Mouse (Mus musculus) forebrain, embryonic 14.5 days (tissue): ENCODE data around the gene Tepsin. TPM values are rescaled to one million over a fixed set of nuclear protein-coding genes. Genes with fewer than 3 reads are reported as not detected.

Experiments
- ATAC-seq: fragments of 200-750 bp; cut with Nextera tagmentation; 2 replicates; pipeline ENCODE4 v1.8.0; 2017; ENCODE audit warnings: mild to moderate bottlenecking, moderate library complexity
- DNase-seq: peaks from one replicate; pipeline ENCODE4 v3.0.0-alpha.2; 2015; ENCODE audit warnings: low spot score
- H3K27ac ChIP-seq: fragments of 300-500 bp; sonication (generic); 2 replicates; pipeline ENCODE4 v1.5.1; 2014; ENCODE audit warnings: low read depth, mild to moderate bottlenecking, control low read depth, low read length, moderate library complexity
- H3K27me3 ChIP-seq: fragments of 300-500 bp; sonication (generic); replicated peaks from 2 replicates; pipeline ENCODE4 v1.6.1; 2014; ENCODE audit warnings: low read length, control low read depth, mixed read lengths; ENCODE audit not compliant: control insufficient read depth, insufficient read depth
- H3K36me3 ChIP-seq: fragments of 300-500 bp; sonication (generic); 2 replicates; pipeline ENCODE4 v1.6.1; 2014; ENCODE audit warnings: low read length, control low read depth; ENCODE audit not compliant: control insufficient read depth, insufficient read depth
- H3K4me1 ChIP-seq: fragments of 300-500 bp; sonication (generic); 2 replicates; pipeline ENCODE4 v1.6.1; 2014; ENCODE audit warnings: antibody characterized with exemption, low read length, control low read depth; ENCODE audit not compliant: control insufficient read depth, insufficient read depth
- H3K4me2 ChIP-seq: fragments of 300-500 bp; sonication (generic); 2 replicates; pipeline ENCODE4 v1.6.1; 2014; ENCODE audit warnings: mild to moderate bottlenecking, control low read depth, low read length
- H3K4me3 ChIP-seq: fragments of 300-500 bp; sonication (generic); 2 replicates; pipeline ENCODE4 v1.5.1; 2014; ENCODE audit warnings: low read depth, low read length, control low read depth
- H3K9ac ChIP-seq: fragments of 300-500 bp; sonication (generic); 2 replicates; pipeline ENCODE4 v1.6.1; 2014; ENCODE audit warnings: mild to moderate bottlenecking, low read length, control low read depth, moderate library complexity
- H3K9me3 ChIP-seq: fragments of 300-500 bp; sonication (generic); replicated peaks from 2 replicates; pipeline ENCODE4 v1.6.1; 2016; ENCODE audit warnings: low read length, control low read depth, mixed read lengths; ENCODE audit not compliant: control insufficient read depth
- WGBS: fragments of 180-500 bp; shearing (Covaris S2); extraction: QIAGEN DNeasy Blood & Tissue Kit; methylation state at CpG from one replicate; pipeline ENCODE4 v1.1.7; 2014; 5-methylcytosine and 5-hydroxymethylcytosine counted together
- polyA plus RNA-seq: library from polyadenylated mRNA; unstranded; fragments of >200 nt; fragmentation: Nextera tagmentation; extraction: Ambion mirVana; gene quantifications from 2 replicates; pipeline ENCODE4 v1.2.1, GENCODE M21; 2014

Gene Tepsin
- polyA plus RNA-seq, 1 experiment from 2014 or later = 12.4 TPM

- H3K4me3 ChIP-seq = no peak overlapping the region
- H3K4me1 ChIP-seq = no peaks in the 10 kb centered on the region
- ATAC-seq = no peak
- H3K9me3 ChIP-seq = no peaks in the 10 kb centered on the region
- no peak overlapping the region for H3K9ac ChIP-seq
- no peak for DNase-seq
- H3K27me3 ChIP-seq = no peaks in the 10 kb centered on the region
- no peak overlapping the region for H3K27ac ChIP-seq
- WGBS = 76% methylated on average over 12 of the region's 12 CpGs
- no peak overlapping the region for H3K4me2 ChIP-seq
- peaks cover 99% of the 10 kb centered on the region for H3K36me3 ChIP-seq
These were observed 27.5 kb downstream of the Tepsin start for GRCm38 (mm10) chr11:120071065-120071464.

- H3K4me3 ChIP-seq = no peak overlapping the region
- H3K27me3 ChIP-seq = no peaks in the 10 kb centered on the region
- 92% methylated on average over 26 of the region's 27 CpGs for WGBS
- H3K27ac ChIP-seq = no peak overlapping the region
- peaks cover 99% of the 10 kb centered on the region for H3K36me3 ChIP-seq
- ATAC-seq (no peak), DNase-seq (no peak)
- no peak overlapping the region for H3K9ac ChIP-seq
- H3K4me2 ChIP-seq = no peak overlapping the region
- H3K9me3 ChIP-seq = no peaks in the 10 kb centered on the region
- H3K4me1 ChIP-seq = no peaks in the 10 kb centered on the region
These were observed 28.1 kb downstream of the Tepsin start for GRCm38 (mm10) chr11:120070286-120070930.

GRCm38 (mm10) chr11:120069261-120069660 lies 29.3 kb downstream of the Tepsin start:
- Histone ChIP-seq H3K27me3 (no peaks in the 10 kb centered on the region), H3K4me3 (no peak overlapping the region), H3K4me2 (no peak overlapping the region), H3K9ac (no peak overlapping the region), H3K36me3 (peaks cover 97% of the 10 kb centered on the region), H3K4me1 (no peaks in the 10 kb centered on the region), H3K9me3 (no peaks in the 10 kb centered on the region), H3K27ac (no peak overlapping the region)
- 65% methylated on average over 11 of the region's 11 CpGs for WGBS
- DNase-seq (no peak), ATAC-seq (no peak)

GRCm38 (mm10) chr11:120067834-120068233 lies 30.7 kb downstream of the Tepsin start:
- Histone ChIP-seq H3K27me3 (no peaks in the 10 kb centered on the region), H3K36me3 (peaks cover 96% of the 10 kb centered on the region), H3K4me1 (no peaks in the 10 kb centered on the region), H3K9ac (no peak overlapping the region), H3K9me3 (no peaks in the 10 kb centered on the region), H3K27ac (no peak overlapping the region), H3K4me2 (no peak overlapping the region), H3K4me3 (no peak overlapping the region)
- ATAC-seq (no peak), DNase-seq (no peak)
- WGBS = 45% methylated on average over 17 of the region's 17 CpGs

GRCm38 (mm10) chr11:120065291-120065690 lies 33.2 kb downstream of the Tepsin start:
- H3K27me3 ChIP-seq = no peaks in the 10 kb centered on the region
- H3K9ac ChIP-seq = no peak overlapping the region
- 35% methylated on average over 10 of the region's 10 CpGs for WGBS
- no peaks in the 10 kb centered on the region for H3K9me3 ChIP-seq
- no peaks in the 10 kb centered on the region for H3K4me1 ChIP-seq
- H3K4me3 ChIP-seq = no peak overlapping the region
- ATAC-seq = no peak
- DNase-seq = peak; percentile 64
- H3K27ac ChIP-seq = no peak overlapping the region
- no peak overlapping the region for H3K4me2 ChIP-seq
- H3K36me3 ChIP-seq = peaks cover 71% of the 10 kb centered on the region

GRCm38 (mm10) chr11:120064668-120065040 lies 33.9 kb downstream of the Tepsin start:
- H3K4me1 ChIP-seq = no peaks in the 10 kb centered on the region
- no peak for ATAC-seq
- no peak overlapping the region for H3K4me3 ChIP-seq
- H3K27ac ChIP-seq = no peak overlapping the region
- no peak for DNase-seq
- no peaks in the 10 kb centered on the region for H3K9me3 ChIP-seq
- no peak overlapping the region for H3K4me2 ChIP-seq
- H3K9ac ChIP-seq = no peak overlapping the region
- peaks cover 65% of the 10 kb centered on the region for H3K36me3 ChIP-seq
- 90% methylated on average over 11 of the region's 11 CpGs for WGBS
- no peaks in the 10 kb centered on the region for H3K27me3 ChIP-seq

- Histone ChIP-seq H3K27ac (no peak overlapping the region), H3K27me3 (no peaks in the 10 kb centered on the region), H3K36me3 (peaks cover 59% of the 10 kb centered on the region), H3K9me3 (no peaks in the 10 kb centered on the region), H3K4me3 (no peak overlapping the region), H3K9ac (no peak overlapping the region), H3K4me1 (no peaks in the 10 kb centered on the region), H3K4me2 (no peak overlapping the region)
- DNase-seq (no peak), ATAC-seq (no peak)
- 94% methylated on average over 13 of the region's 13 CpGs for WGBS
These were observed 34.4 kb downstream of the Tepsin start for GRCm38 (mm10) chr11:120064006-120064667.

- no peak for ATAC-seq
- WGBS = 87% methylated on average over 5 of the region's 5 CpGs
These were observed 35.2 kb downstream of the Tepsin start for GRCm38 (mm10) chr11:120063326-120063725.

GRCm38 (mm10) chr11:120060634-120061033 lies 37.9 kb downstream of the Tepsin start:
- Histone ChIP-seq H3K27me3 (no peaks in the 10 kb centered on the region), H3K9me3 (no peaks in the 10 kb centered on the region), H3K4me2 (no peak overlapping the region), H3K27ac (no peak overlapping the region), H3K4me1 (no peaks in the 10 kb centered on the region), H3K36me3 (peaks cover 25% of the 10 kb centered on the region), H3K9ac (no peak overlapping the region), H3K4me3 (no peak overlapping the region)
- 84% methylated on average over 8 of the region's 8 CpGs for WGBS
- ATAC-seq = no peak
- DNase-seq = no peak

More at GRCm38 (mm10) chr11:120063326-120063725, 35.2 kb downstream of the Tepsin start:
- H3K9me3 ChIP-seq = no peaks in the 10 kb centered on the region
- H3K4me2 ChIP-seq = no peak overlapping the region
- H3K36me3 ChIP-seq = peaks cover 51% of the 10 kb centered on the region
- no peak overlapping the region for H3K27ac ChIP-seq
- H3K4me3 ChIP-seq = no peak overlapping the region
- H3K9ac ChIP-seq = no peak overlapping the region
- H3K4me1 ChIP-seq = no peaks in the 10 kb centered on the region
- no peaks in the 10 kb centered on the region for H3K27me3 ChIP-seq
- no peak for DNase-seq
